Mouse (Mus musculus): Measurements from ENCODE around the gene Tmem170b. TPM values are rescaled to one million over a fixed set of nuclear protein-coding genes. Genes with fewer than 3 reads are reported as not detected.

Gene Tmem170b
- polyA plus RNA-seq, 1 experiment from 2014 or later, result 50.8 TPM

- Histone ChIP-seq H3K36me3 (ENCODE audit: control insufficient read depth, insufficient read depth) (no peaks in the 10 kb centered on the region), H3K9ac (replicated peaks; ENCODE audit: low read depth, low read length) (no peak overlapping the region), H3K27me3 (replicated peaks; ENCODE audit: control insufficient read depth, insufficient read depth, low read length) (no peaks in the 10 kb centered on the region), H3K27ac (ENCODE audit: low read length) (no peak overlapping the region), H3K4me2 (ENCODE audit: low read length) (no peak overlapping the region), H3K4me1 (replicated peaks; ENCODE audit: control insufficient read depth, insufficient read depth, low read length) (no peaks in the 10 kb centered on the region; the same call in 1 of the 2 replicates), H3K9me3 (ENCODE audit: control insufficient read depth, low read length) (no peaks in the 10 kb centered on the region), H3K4me3 (replicated peaks; ENCODE audit: low read length) (no peak overlapping the region)
- 46% methylated on average over 3 of the region's 3 CpGs for WGBS
- no peak for ATAC-seq
Observed at GRCm38 (mm10) chr13:41627277-41627916, 21.7 kb downstream of the Tmem170b start.

- Histone ChIP-seq H3K36me3 (ENCODE audit: control insufficient read depth, insufficient read depth) (no peaks in the 10 kb centered on the region), H3K4me2 (ENCODE audit: low read length) (no peak overlapping the region), H3K4me1 (replicated peaks; ENCODE audit: control insufficient read depth, insufficient read depth, low read length) (no peaks in the 10 kb centered on the region), H3K9me3 (ENCODE audit: control insufficient read depth, low read length) (no peaks in the 10 kb centered on the region), H3K27me3 (replicated peaks; ENCODE audit: control insufficient read depth, insufficient read depth, low read length) (no peaks in the 10 kb centered on the region), H3K27ac (ENCODE audit: low read length) (no peak overlapping the region; the same call in 1 of the 2 replicates), H3K4me3 (replicated peaks; ENCODE audit: low read length) (no peak overlapping the region), H3K9ac (replicated peaks; ENCODE audit: low read depth, low read length) (no peak overlapping the region)
- ATAC-seq, result peak; percentile 71
- whole genome bisulfite sequencing, result 28% methylated on average over 13 of the region's 13 CpGs
Observed at GRCm38 (mm10) chr13:41634401-41634818, 28.7 kb downstream of the Tmem170b start.

- Histone ChIP-seq H3K4me3 (replicated peaks; ENCODE audit: low read length) (no peak overlapping the region), H3K27me3 (replicated peaks; ENCODE audit: control insufficient read depth, insufficient read depth, low read length) (no peaks in the 10 kb centered on the region), H3K4me2 (ENCODE audit: low read length) (no peak overlapping the region), H3K27ac (ENCODE audit: low read length) (no peak overlapping the region), H3K4me1 (replicated peaks; ENCODE audit: control insufficient read depth, insufficient read depth, low read length) (no peaks in the 10 kb centered on the region), H3K36me3 (ENCODE audit: control insufficient read depth, insufficient read depth) (no peaks in the 10 kb centered on the region), H3K9ac (replicated peaks; ENCODE audit: low read depth, low read length) (no peak overlapping the region), H3K9me3 (ENCODE audit: control insufficient read depth, low read length) (no peaks in the 10 kb centered on the region)
- 94% methylated on average over 4 of the region's 4 CpGs for WGBS
- ATAC-seq, result no peak
Observed at GRCm38 (mm10) chr13:41638083-41638482, 32.4 kb downstream of the Tmem170b start.

GRCm38 (mm10) chr13:41642851-41643250 lies 37.1 kb downstream of the Tmem170b start:
- 24% methylated on average over 6 of the region's 6 CpGs for WGBS
- Histone ChIP-seq H3K4me3 (replicated peaks; ENCODE audit: low read length) (no peak overlapping the region), H3K27me3 (replicated peaks; ENCODE audit: control insufficient read depth, insufficient read depth, low read length) (no peaks in the 10 kb centered on the region), H3K27ac (ENCODE audit: low read length) (no peak overlapping the region), H3K4me1 (replicated peaks; ENCODE audit: control insufficient read depth, insufficient read depth, low read length) (peaks cover 4% of the 10 kb centered on the region), H3K36me3 (ENCODE audit: control insufficient read depth, insufficient read depth) (no peaks in the 10 kb centered on the region), H3K9ac (replicated peaks; ENCODE audit: low read depth, low read length) (no peak overlapping the region), H3K4me2 (ENCODE audit: low read length) (no peak overlapping the region), H3K9me3 (ENCODE audit: control insufficient read depth, low read length) (no peaks in the 10 kb centered on the region)
- ATAC-seq, result peak; percentile 49

GRCm38 (mm10) chr13:41643798-41644197 lies 38.1 kb downstream of the Tmem170b start:
- Histone ChIP-seq H3K4me3 (replicated peaks; ENCODE audit: low read length) (no peak overlapping the region), H3K4me2 (ENCODE audit: low read length) (no peak overlapping the region), H3K27ac (ENCODE audit: low read length) (no peak overlapping the region), H3K4me1 (replicated peaks; ENCODE audit: control insufficient read depth, insufficient read depth, low read length) (peaks cover 4% of the 10 kb centered on the region), H3K27me3 (replicated peaks; ENCODE audit: control insufficient read depth, insufficient read depth, low read length) (no peaks in the 10 kb centered on the region), H3K36me3 (ENCODE audit: control insufficient read depth, insufficient read depth) (no peaks in the 10 kb centered on the region), H3K9ac (replicated peaks; ENCODE audit: low read depth, low read length) (no peak overlapping the region), H3K9me3 (ENCODE audit: control insufficient read depth, low read length) (no peaks in the 10 kb centered on the region)
- no peak for ATAC-seq
- WGBS, result 76% methylated on average over 7 of the region's 7 CpGs

- Histone ChIP-seq H3K4me3 (replicated peaks; ENCODE audit: low read length) (no peak overlapping the region), H3K27ac (ENCODE audit: low read length) (no peak overlapping the region), H3K9ac (replicated peaks; ENCODE audit: low read depth, low read length) (no peak overlapping the region), H3K4me1 (replicated peaks; ENCODE audit: control insufficient read depth, insufficient read depth, low read length) (peaks cover 4% of the 10 kb centered on the region), H3K9me3 (ENCODE audit: control insufficient read depth, low read length) (no peaks in the 10 kb centered on the region), H3K27me3 (replicated peaks; ENCODE audit: control insufficient read depth, insufficient read depth, low read length) (no peaks in the 10 kb centered on the region), H3K4me2 (ENCODE audit: low read length) (no peak overlapping the region), H3K36me3 (ENCODE audit: control insufficient read depth, insufficient read depth) (no peaks in the 10 kb centered on the region)
- 44% methylated on average over 10 of the region's 10 CpGs for WGBS
- no peak for ATAC-seq
Observed at GRCm38 (mm10) chr13:41644591-41645482, 39.1 kb downstream of the Tmem170b start.

GRCm38 (mm10) chr13:41645483-41645859 lies 39.8 kb downstream of the Tmem170b start:
- H3K4me1 ChIP-seq (replicated peaks; ENCODE audit: control insufficient read depth, insufficient read depth, low read length), result peaks cover 4% of the 10 kb centered on the region
- no peaks in the 10 kb centered on the region for H3K36me3 ChIP-seq (ENCODE audit: control insufficient read depth, insufficient read depth)
- no peak overlapping the region for H3K9ac ChIP-seq (replicated peaks; ENCODE audit: low read depth, low read length)
- no peaks in the 10 kb centered on the region for H3K9me3 ChIP-seq (ENCODE audit: control insufficient read depth, low read length)
- H3K4me3 ChIP-seq (replicated peaks; ENCODE audit: low read length), result no peak overlapping the region
- no peak for ATAC-seq
- no peak overlapping the region for H3K4me2 ChIP-seq (ENCODE audit: low read length)
- H3K27me3 ChIP-seq (replicated peaks; ENCODE audit: control insufficient read depth, insufficient read depth, low read length), result no peaks in the 10 kb centered on the region
- H3K27ac ChIP-seq (ENCODE audit: low read length), result no peak overlapping the region
- 68% methylated on average over 5 of the region's 5 CpGs for WGBS

GRCm38 (mm10) chr13:41647976-41648375 lies 42.3 kb downstream of the Tmem170b start:
- H3K9ac ChIP-seq (replicated peaks; ENCODE audit: low read depth, low read length), result no peak overlapping the region
- WGBS, result 92% methylated on average over 6 of the region's 6 CpGs
- peaks cover 4% of the 10 kb centered on the region for H3K4me1 ChIP-seq (replicated peaks; ENCODE audit: control insufficient read depth, insufficient read depth, low read length)
- H3K4me2 ChIP-seq (ENCODE audit: low read length), result no peak overlapping the region
- H3K4me3 ChIP-seq (replicated peaks; ENCODE audit: low read length), result no peak overlapping the region
- H3K27me3 ChIP-seq (replicated peaks; ENCODE audit: control insufficient read depth, insufficient read depth, low read length), result no peaks in the 10 kb centered on the region
- H3K36me3 ChIP-seq (ENCODE audit: control insufficient read depth, insufficient read depth), result no peaks in the 10 kb centered on the region
- H3K27ac ChIP-seq (ENCODE audit: low read length), result no peak overlapping the region
- ATAC-seq, result no peak
- no peaks in the 10 kb centered on the region for H3K9me3 ChIP-seq (ENCODE audit: control insufficient read depth, low read length)

- H3K4me3 ChIP-seq (replicated peaks; ENCODE audit: low read length), result no peak overlapping the region
- H3K4me2 ChIP-seq (ENCODE audit: low read length), result no peak overlapping the region
Observed at GRCm38 (mm10) chr13:41650665-41651064, 45.0 kb downstream of the Tmem170b start.

More at GRCm38 (mm10) chr13:41650665-41651064, 45.0 kb downstream of the Tmem170b start:
- no peaks in the 10 kb centered on the region for H3K27me3 ChIP-seq (replicated peaks; ENCODE audit: control insufficient read depth, insufficient read depth, low read length)
- H3K9ac ChIP-seq (replicated peaks; ENCODE audit: low read depth, low read length), result no peak overlapping the region
- H3K27ac ChIP-seq (ENCODE audit: low read length), result no peak overlapping the region
- no peaks in the 10 kb centered on the region for H3K36me3 ChIP-seq (ENCODE audit: control insufficient read depth, insufficient read depth)
- no peaks in the 10 kb centered on the region for H3K9me3 ChIP-seq (ENCODE audit: control insufficient read depth, low read length)
- no peak for ATAC-seq
- no peaks in the 10 kb centered on the region for H3K4me1 ChIP-seq (replicated peaks; ENCODE audit: control insufficient read depth, insufficient read depth, low read length)
- 75% methylated on average over 7 of the region's 7 CpGs for WGBS
